Mouse (Mus musculus) spleen, adult 2 months (tissue): ENCODE measurements at regions not wholly inside any gene's neighbourhood (a gene's known extent, or its start where the extent isn't known, plus 50 kb on each side); places are given as distances from the start of the nearest gene placed in this dataset.

Experiments used
- CTCF ChIP-seq: fragments of 200-500 bp; IDR thresholded peaks from 2 replicates; pipeline ENCODE4 v1.5.1; 2011; ENCODE audit warnings: mild to moderate bottlenecking, inconsistent platforms; ENCODE audit not compliant: insufficient read depth, insufficient read length, insufficient replicate concordance; ENCODE audit errors: extremely low read depth
- POLR2A ChIP-seq: fragments of 200-500 bp; IDR thresholded peaks from 2 replicates; pipeline ENCODE4 v1.6.1; 2011; ENCODE audit warnings: low read depth, low read length, inconsistent platforms

- no peak for TF ChIP-seq CTCF
- TF ChIP-seq POLR2A: no peak
Observed at GRCm38 (mm10) chr7:125190067-125190466, 254.4 kb upstream of the Kdm8 start.
